Mouse (Mus musculus) myocyte (in vitro differentiated cells): ENCODE measurements around the gene Flot2. TPM values are rescaled to one million over a fixed set of nuclear protein-coding genes. Genes with fewer than 3 reads are reported as not detected.

Experiments used
- H3K27me3 ChIP-seq: one replicate; pipeline ENCODE4 v1.6.1; 2011; ENCODE audit not compliant: control insufficient read depth, insufficient read depth, insufficient read length
- H3K36me3 ChIP-seq: one replicate; pipeline ENCODE4 v1.6.1; 2011; ENCODE audit not compliant: control insufficient read depth, insufficient read depth
- H3K4me2 ChIP-seq: one replicate; pipeline ENCODE4 v1.6.1; 2011; ENCODE audit warnings: low read depth, control low read depth
- H3K4me3 ChIP-seq: one replicate; pipeline ENCODE4 v1.5.1; 2011; ENCODE audit warnings: mild to moderate bottlenecking, control low read depth, moderate library complexity
- H3K79me2 ChIP-seq: one replicate; pipeline ENCODE4 v1.6.1; 2011; ENCODE audit not compliant: control insufficient read depth, insufficient read depth
- H3ac ChIP-seq: one replicate; pipeline ENCODE4 v1.6.1; 2011; ENCODE audit not compliant: control insufficient read depth, insufficient read length
- CEBPB ChIP-seq: IDR thresholded peaks from 2 replicates; pipeline ENCODE4 v1.6.1; 2011; ENCODE audit warnings: mild to moderate bottlenecking, moderate library complexity; ENCODE audit not compliant: poor library complexity, insufficient read depth, severe bottlenecking
- E2F4 ChIP-seq: IDR thresholded peaks from one replicate; pipeline ENCODE4 v1.6.1; 2011; ENCODE audit warnings: mild to moderate bottlenecking, control low read depth, moderate library complexity; ENCODE audit not compliant: insufficient read depth
- MAX ChIP-seq: IDR thresholded peaks from one replicate; pipeline ENCODE4 v1.6.1; 2011; ENCODE audit warnings: low read depth, mild to moderate bottlenecking, control low read depth
- MYOD1 ChIP-seq, 3 experiments: IDR thresholded peaks; one replicate each; pipeline ENCODE4 v1.6.1; 2011; ENCODE audit warnings: control low read depth in 2 of 3, low read depth in 2 of 3, mild to moderate bottlenecking in 2 of 3, moderate library complexity in 1 of 3; ENCODE audit not compliant: insufficient read length in 2 of 3, control insufficient read depth in 1 of 3
- MYOG ChIP-seq, 3 experiments: IDR thresholded peaks; one replicate each; pipeline ENCODE4 v1.6.1; 2011; ENCODE audit warnings: control low read depth in 2 of 3, low read depth in 2 of 3, mild to moderate bottlenecking in 2 of 3; ENCODE audit not compliant: insufficient read length in 2 of 3, control insufficient read depth in 1 of 3, insufficient read depth in 1 of 3
- POLR2A ChIP-seq: IDR thresholded peaks from one replicate; pipeline ENCODE4 v1.6.1; 2011; ENCODE audit warnings: low read depth, mild to moderate bottlenecking, control low read depth, moderate library complexity; ENCODE audit not compliant: insufficient read length
- POLR2AphosphoS2 ChIP-seq: IDR thresholded peaks from one replicate; pipeline ENCODE4 v1.6.1; 2011; ENCODE audit warnings: low read depth, control low read depth; ENCODE audit not compliant: insufficient read length
- REST ChIP-seq: IDR thresholded peaks from one replicate; pipeline ENCODE4 v1.6.1; 2011; ENCODE audit warnings: mild to moderate bottlenecking, control low read depth, moderate library complexity; ENCODE audit not compliant: insufficient read depth, insufficient read length
- SRF ChIP-seq: IDR thresholded peaks from one replicate; pipeline ENCODE4 v1.6.1; 2011; ENCODE audit warnings: low read depth; ENCODE audit not compliant: control insufficient read depth, insufficient read length
- TCF12 ChIP-seq: IDR thresholded peaks from one replicate; pipeline ENCODE4 v1.6.1; 2011; ENCODE audit warnings: mild to moderate bottlenecking, control low read depth; ENCODE audit not compliant: poor library complexity, insufficient read depth, severe bottlenecking
- TCF3 ChIP-seq: IDR thresholded peaks from one replicate; pipeline ENCODE4 v1.6.1; 2011; ENCODE audit warnings: low read depth, control low read depth; ENCODE audit not compliant: insufficient read length
- USF1 ChIP-seq: IDR thresholded peaks from one replicate; pipeline ENCODE4 v1.6.1; 2011; ENCODE audit warnings: low read depth, mild to moderate bottlenecking, control low read depth, moderate library complexity
- polyA plus RNA-seq: library from polyadenylated mRNA; unstranded; fragments of >200 nt; fragmentation: generic; extraction: Trizol; gene quantifications from one replicate; pipeline ENCODE4 v1.2.1, GENCODE M21; 2012; ENCODE audit warnings: missing spikeins

The Flot2 gene
- polyA plus RNA-seq, 1 experiment = 78.8 TPM

- Histone ChIP-seq H3K36me3 (peaks cover 77% of the 10 kb centered on the region), H3K79me2 (no peaks in the 10 kb centered on the region), H3ac (no peak overlapping the region), H3K27me3 (no peaks in the 10 kb centered on the region), H3K4me2 (no peak overlapping the region), H3K4me3 (no peak overlapping the region)
- TF ChIP-seq USF1 = no peak
- no peak for TF ChIP-seq SRF
- no peak for TF ChIP-seq POLR2A
- TF ChIP-seq REST = no peak
- TF ChIP-seq E2F4 = no peak
- TF ChIP-seq MAX = no peak
- TF ChIP-seq CEBPB = no peak
- TF ChIP-seq TCF3 = no peak
- no peak for TF ChIP-seq TCF12
- no peak for TF ChIP-seq POLR2AphosphoS2
- no peak for TF ChIP-seq MYOG (IDR thresholded peaks at IDR 0.05; ENCODE audit: control insufficient read depth in 1 of 3, insufficient read depth in 1 of 3, insufficient read length in 2 of 3, low read depth in 2 of 3)
- no peak for TF ChIP-seq MYOD1 (IDR thresholded peaks at IDR 0.05; ENCODE audit: control insufficient read depth in 1 of 3, insufficient read length in 2 of 3, low read depth in 2 of 3)
These were observed 14.1 kb upstream of the Flot2 start for GRCm38 (mm10) chr11:78023607-78024006.

- Histone ChIP-seq H3K4me3 (no peak overlapping the region), H3K36me3 (peaks cover 34% of the 10 kb centered on the region), H3K4me2 (no peak overlapping the region), H3K79me2 (no peaks in the 10 kb centered on the region), H3ac (no peak overlapping the region), H3K27me3 (no peaks in the 10 kb centered on the region)
- no peak for TF ChIP-seq MAX
- TF ChIP-seq POLR2AphosphoS2 = peak; percentile 38
These were observed 8.5 kb upstream of the Flot2 start for GRCm38 (mm10) chr11:78029240-78029639.

- Histone ChIP-seq H3K79me2 (no peaks in the 10 kb centered on the region), H3ac (no peak overlapping the region), H3K4me2 (no peak overlapping the region), H3K4me3 (no peak overlapping the region), H3K36me3 (peaks cover 26% of the 10 kb centered on the region), H3K27me3 (no peaks in the 10 kb centered on the region)
- TF ChIP-seq MAX (no peak), POLR2AphosphoS2 (peak; percentile 35), MYOG (IDR thresholded peaks at IDR 0.05; ENCODE audit: control insufficient read depth in 1 of 3, insufficient read depth in 1 of 3, insufficient read length in 2 of 3, low read depth in 2 of 3) (no peak), REST (no peak), USF1 (no peak), CEBPB (no peak)
These were observed 7.1 kb upstream of the Flot2 start for GRCm38 (mm10) chr11:78030600-78030999.

- Histone ChIP-seq H3ac (peak overlapping the region; percentile 47), H3K36me3 (peaks cover 18% of the 10 kb centered on the region), H3K4me3 (no peak overlapping the region), H3K4me2 (peak overlapping the region; percentile 95), H3K79me2 (no peaks in the 10 kb centered on the region), H3K27me3 (no peaks in the 10 kb centered on the region)
- no peak for TF ChIP-seq TCF12
- TF ChIP-seq TCF3 = no peak
- no peak for TF ChIP-seq MYOG (IDR thresholded peaks at IDR 0.05; ENCODE audit: control insufficient read depth in 1 of 3, insufficient read depth in 1 of 3, insufficient read length in 2 of 3, low read depth in 2 of 3)
- TF ChIP-seq MYOD1 (IDR thresholded peaks at IDR 0.05; ENCODE audit: control insufficient read depth in 1 of 3, insufficient read length in 2 of 3, low read depth in 2 of 3) = no peak
- no peak for TF ChIP-seq REST
- no peak for TF ChIP-seq CEBPB
- TF ChIP-seq POLR2AphosphoS2 = peak; percentile 34
These were observed 6.3 kb upstream of the Flot2 start for GRCm38 (mm10) chr11:78031389-78031788.

- Histone ChIP-seq H3ac (peak within 1 kb of the TSS; percentile 47), H3K4me2 (peak within 1 kb of the TSS; percentile 95), H3K4me3 (peak within 1 kb of the TSS; percentile 27), H3K36me3 (peaks cover 16% of the 10 kb centered on the region), H3K79me2 (peaks cover under 1% of the 10 kb centered on the region), H3K27me3 (no peaks in the 10 kb centered on the region)
- TF ChIP-seq REST (no peak), SRF (peak; percentile 75), TCF12 (no peak), TCF3 (no peak), MYOD1 (IDR thresholded peaks at IDR 0.05; ENCODE audit: control insufficient read depth in 1 of 3, insufficient read length in 2 of 3, low read depth in 2 of 3) (peak in 1 of 3 experiments; percentile 61), MAX (peak; percentile 88), USF1 (no peak), CEBPB (no peak), POLR2A (peak; percentile 86), MYOG (IDR thresholded peaks at IDR 0.05; ENCODE audit: control insufficient read depth in 1 of 3, insufficient read depth in 1 of 3, insufficient read length in 2 of 3, low read depth in 2 of 3) (peak in 2 of 3 experiments; percentile 30 to 72), POLR2AphosphoS2 (peak; percentile 79), E2F4 (peak; percentile 20)
These were observed 5.6 kb upstream of the Flot2 start, which contains the start of gene Dhrs13 for GRCm38 (mm10) chr11:78031947-78032808. TSS of gene Dhrs13 (plus strand) at chr11:78032280.
